Mouse (Mus musculus): ENCODE data around the gene Lrrc10.

DNA sequence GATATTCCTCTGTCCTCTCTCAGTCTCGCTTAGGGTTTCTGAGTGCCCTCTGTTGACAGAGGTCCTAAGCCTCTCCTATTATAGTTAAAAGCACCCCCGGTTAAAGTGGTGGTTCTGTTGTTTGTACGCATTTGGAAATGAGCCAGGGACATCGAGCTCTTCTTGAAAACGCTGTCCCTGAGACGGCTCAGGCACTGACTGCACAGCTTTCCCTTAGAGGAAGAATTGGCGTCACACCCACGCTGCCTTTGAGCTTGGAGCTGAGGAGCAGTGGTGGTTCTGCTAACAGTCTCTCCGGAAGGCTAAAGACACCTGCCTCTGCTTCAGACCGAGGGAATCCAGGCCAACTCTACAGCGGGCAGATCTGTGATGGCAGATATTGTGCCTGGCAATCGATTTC is 44.2 kb upstream of the Lrrc10 start:
- TF ChIP-seq CTCF (IDR thresholded peaks at IDR 0.05; ENCODE audit: extremely low read depth, insufficient read length, insufficient replicate concordance, low read depth, low read length), result no peak
- TF ChIP-seq POLR2A (IDR thresholded peaks at IDR 0.05; ENCODE audit: low read depth, low read length), result no peak
